Mouse (Mus musculus): Measurements from ENCODE around the gene Clasp1.

DNA sequence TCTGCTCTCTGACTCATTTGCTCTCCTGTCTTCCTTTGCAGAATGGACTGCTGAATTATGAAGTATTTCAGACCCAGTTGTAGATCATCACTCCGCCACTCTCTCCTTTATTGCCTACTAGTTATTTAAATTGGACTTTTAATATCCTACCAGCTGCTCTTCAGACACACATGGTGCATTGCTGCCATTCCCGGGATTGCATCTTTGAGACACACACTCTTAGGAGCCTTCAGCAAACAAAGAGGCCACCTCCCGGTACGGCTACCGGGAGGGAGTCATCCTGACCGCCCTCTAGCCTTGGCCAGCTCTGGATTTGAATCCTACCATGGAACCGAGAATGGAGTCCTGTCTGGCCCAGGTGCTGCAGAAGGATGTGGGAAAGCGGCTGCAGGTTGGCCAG, 30.5 kb downstream of the Clasp1 start:
- TF ChIP-seq CTCF (IDR thresholded peaks at IDR 0.05; ENCODE audit: borderline replicate concordance, extremely low read depth, insufficient read depth, insufficient read length) (no peak), POLR2A (IDR thresholded peaks at IDR 0.05; ENCODE audit: borderline replicate concordance, extremely low read depth, insufficient read depth, insufficient read length, poor library complexity, severe bottlenecking) (no peak)
